Mouse (Mus musculus): ENCODE measurements around the gene Oxnad1. TPM values are rescaled to one million over a fixed set of nuclear protein-coding genes. Genes with fewer than 3 reads are reported as not detected.
A peak's percentile ranks its signal among the peaks of the same experiment; 100 is the strongest.

Oxnad1 gene
- polyA plus RNA-seq (2016; fragmentation: Nextera tagmentation; extraction: Ambion mirVana): 13.9 and 16.0 TPM in 2 replicates

DNA sequence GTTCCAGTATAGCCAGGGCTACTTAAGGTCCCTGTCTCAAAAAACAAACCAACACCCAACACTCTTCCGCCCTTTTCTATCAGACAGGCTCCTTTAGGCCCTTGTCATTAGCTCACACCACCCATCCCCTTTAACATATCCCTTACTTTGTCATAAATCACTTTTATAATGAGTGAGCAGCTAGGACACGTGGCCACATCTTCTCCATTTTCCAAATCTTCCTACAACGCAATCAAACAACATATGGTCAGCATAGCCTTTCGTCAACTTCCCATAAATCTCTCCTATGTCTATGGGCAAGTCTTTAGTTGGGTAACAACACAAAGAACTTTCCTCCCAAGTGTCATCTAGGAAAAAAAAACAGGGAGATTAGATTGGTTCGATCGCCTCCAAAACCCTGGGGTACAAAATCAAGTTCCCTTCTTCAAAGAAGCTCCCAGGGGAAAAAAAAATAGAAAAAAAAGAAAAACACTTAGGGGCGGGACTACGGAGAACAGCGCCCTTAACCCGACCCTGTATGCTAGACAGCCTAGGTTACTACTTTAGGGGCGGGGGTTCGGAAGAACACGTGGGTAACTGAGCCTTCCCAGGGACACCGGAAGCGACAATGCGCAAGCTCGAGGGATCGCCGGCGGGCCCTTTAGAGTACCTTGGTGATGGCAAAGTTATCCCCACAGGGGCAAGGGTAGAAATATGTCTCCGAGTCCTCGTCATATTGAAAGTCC lies at the start of gene Oxnad1:
Oxnad1 (plus strand) TSS at position 614 of the 725 bp plus-strand sequence.
- H3K27me3 ChIP-seq: no peaks in the 10 kb centered on the region
- 4% methylated on average over 22 of the region's 22 CpGs for WGBS
- H3K4me2 ChIP-seq (replicated peaks): peak within 1 kb of the TSS; percentile 55
- peak within 1 kb of the TSS; percentile 44 for H3K9ac ChIP-seq
- H3K36me3 ChIP-seq: peaks cover 22% of the 10 kb centered on the region
- ATAC-seq (ENCODE audit: insufficient number of reproducible peaks, insufficient read depth, low FRiP score, low TSS enrichment): peak; percentile 94
- H3K27ac ChIP-seq: peak within 1 kb of the TSS; percentile 83
- H3K4me1 ChIP-seq: peaks cover 9% of the 10 kb centered on the region; the same call in 1 of the 2 replicates
- H3K9me3 ChIP-seq: no peaks in the 10 kb centered on the region
- H3K4me3 ChIP-seq: peak within 1 kb of the TSS; percentile 63

- Histone ChIP-seq H3K9me3 (no peaks in the 10 kb centered on the region), H3K9ac (no peak overlapping the region), H3K4me2 (replicated peaks) (no peak overlapping the region), H3K4me3 (no peak overlapping the region), H3K27me3 (no peaks in the 10 kb centered on the region), H3K4me1 (no peaks in the 10 kb centered on the region), H3K27ac (no peak overlapping the region), H3K36me3 (no peaks in the 10 kb centered on the region)
- ATAC-seq (ENCODE audit: insufficient number of reproducible peaks, insufficient read depth, low FRiP score, low TSS enrichment): no peak
- 84% methylated on average over 5 of the region's 5 CpGs for WGBS
These were observed 48.7 kb upstream of the Oxnad1 start for GRCm38 (mm10) chr14:32036482-32036881.

- Histone ChIP-seq H3K9ac (no peak overlapping the region), H3K4me3 (no peak overlapping the region), H3K36me3 (no peaks in the 10 kb centered on the region), H3K27ac (no peak overlapping the region), H3K27me3 (no peaks in the 10 kb centered on the region), H3K4me2 (replicated peaks) (no peak overlapping the region), H3K9me3 (no peaks in the 10 kb centered on the region), H3K4me1 (no peaks in the 10 kb centered on the region)
- 85% methylated on average over 8 of the region's 8 CpGs for WGBS
- no peak for ATAC-seq (ENCODE audit: insufficient number of reproducible peaks, insufficient read depth, low FRiP score, low TSS enrichment)
These were observed 47.4 kb upstream of the Oxnad1 start for GRCm38 (mm10) chr14:32037661-32038252.

DNA sequence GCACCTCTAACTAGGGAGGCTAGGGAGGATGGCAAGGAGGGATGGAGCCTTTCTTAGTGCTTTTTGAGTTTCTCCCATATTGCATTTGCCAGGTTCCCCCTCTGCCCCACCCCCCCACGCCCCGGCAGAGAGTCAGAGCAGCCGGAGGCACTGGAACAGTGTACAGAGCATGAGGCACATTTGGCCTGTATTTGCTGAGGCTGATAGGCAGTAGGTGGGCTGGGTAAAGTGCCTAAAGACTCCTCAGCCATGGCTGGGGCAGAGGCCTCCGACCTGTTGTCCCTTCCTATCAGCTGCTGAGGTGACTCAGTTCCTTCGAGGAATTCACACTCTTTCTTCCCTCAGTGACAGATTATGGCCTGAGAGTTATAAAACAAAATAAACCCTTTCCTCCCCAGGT lies 43.1 kb upstream of the Oxnad1 start:
- no peaks in the 10 kb centered on the region for H3K36me3 ChIP-seq
- no peak overlapping the region for H3K27ac ChIP-seq
- no peaks in the 10 kb centered on the region for H3K27me3 ChIP-seq
- no peak overlapping the region for H3K9ac ChIP-seq
- ATAC-seq (ENCODE audit: insufficient number of reproducible peaks, insufficient read depth, low FRiP score, low TSS enrichment): no peak
- no peaks in the 10 kb centered on the region for H3K9me3 ChIP-seq
- H3K4me2 ChIP-seq (replicated peaks): no peak overlapping the region
- H3K4me3 ChIP-seq: no peak overlapping the region
- WGBS: 62% methylated on average over 5 of the region's 5 CpGs
- H3K4me1 ChIP-seq: no peaks in the 10 kb centered on the region

GRCm38 (mm10) chr14:32046357-32046756 lies 38.8 kb upstream of the Oxnad1 start:
- Histone ChIP-seq H3K4me1 (no peaks in the 10 kb centered on the region), H3K36me3 (no peaks in the 10 kb centered on the region), H3K27me3 (no peaks in the 10 kb centered on the region), H3K9ac (no peak overlapping the region), H3K4me3 (no peak overlapping the region), H3K27ac (no peak overlapping the region), H3K9me3 (no peaks in the 10 kb centered on the region), H3K4me2 (replicated peaks) (no peak overlapping the region)
- ATAC-seq (ENCODE audit: insufficient number of reproducible peaks, insufficient read depth, low FRiP score, low TSS enrichment): no peak
- 75% methylated on average over 8 of the region's 8 CpGs for WGBS

- Histone ChIP-seq H3K9me3 (no peaks in the 10 kb centered on the region), H3K9ac (no peak overlapping the region), H3K36me3 (no peaks in the 10 kb centered on the region), H3K27me3 (no peaks in the 10 kb centered on the region), H3K4me3 (no peak overlapping the region), H3K27ac (no peak overlapping the region), H3K4me1 (peaks cover 8% of the 10 kb centered on the region; the same call in 1 of the 2 replicates), H3K4me2 (replicated peaks) (no peak overlapping the region)
- ATAC-seq (ENCODE audit: insufficient number of reproducible peaks, insufficient read depth, low FRiP score, low TSS enrichment): no peak
- WGBS: 86% methylated on average over 6 of the region's 6 CpGs
These were observed 35.0 kb upstream of the Oxnad1 start for GRCm38 (mm10) chr14:32050171-32050570.

DNA sequence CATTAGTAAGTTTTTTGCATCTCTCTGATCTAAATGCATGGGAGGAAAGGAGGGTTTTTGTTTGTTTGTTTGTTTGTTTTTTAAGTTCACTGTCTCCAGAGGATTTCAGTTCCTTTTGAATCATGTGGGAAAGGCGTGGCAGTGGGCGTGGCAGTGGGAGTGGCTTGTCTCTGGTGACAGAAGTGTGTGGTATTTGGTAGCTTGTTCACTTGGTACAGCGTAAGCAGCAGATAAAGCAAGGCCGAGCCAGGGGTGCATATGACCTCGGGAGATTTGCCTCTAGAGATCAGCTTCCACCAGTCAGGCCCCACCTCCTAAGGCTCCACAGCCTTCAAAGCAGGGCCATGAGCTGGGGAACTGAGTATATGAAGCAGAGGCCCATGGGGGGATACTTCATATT lies 31.3 kb upstream of the Oxnad1 start:
- H3K4me2 ChIP-seq (replicated peaks): no peak overlapping the region
- ATAC-seq (ENCODE audit: insufficient number of reproducible peaks, insufficient read depth, low FRiP score, low TSS enrichment): no peak
- no peaks in the 10 kb centered on the region for H3K9me3 ChIP-seq
- peaks cover 12% of the 10 kb centered on the region; the same call in 1 of the 2 replicates for H3K4me1 ChIP-seq
- no peak overlapping the region for H3K4me3 ChIP-seq
- H3K27me3 ChIP-seq: no peaks in the 10 kb centered on the region
- no peak overlapping the region for H3K27ac ChIP-seq
- WGBS: 70% methylated on average over 5 of the region's 5 CpGs
- H3K9ac ChIP-seq: no peak overlapping the region
- H3K36me3 ChIP-seq: no peaks in the 10 kb centered on the region

DNA sequence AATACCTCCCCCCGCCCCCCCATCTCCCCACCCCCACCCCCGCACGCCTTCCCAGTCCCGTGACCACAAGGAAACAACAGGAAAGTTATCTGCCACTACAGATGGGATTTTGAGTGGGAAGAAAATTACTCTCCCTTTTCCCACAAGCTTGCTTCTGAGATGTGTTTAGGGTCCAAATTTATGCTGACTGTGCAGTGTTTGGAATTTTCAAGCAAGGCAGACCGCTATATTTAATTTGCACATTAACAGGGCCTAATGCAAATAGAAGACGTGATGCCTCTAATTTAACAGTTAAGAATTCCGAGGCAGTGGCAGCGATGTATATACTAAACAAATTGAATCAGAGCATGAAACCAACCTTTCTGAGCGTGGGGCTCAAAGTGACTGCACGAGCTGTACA lies 30.4 kb upstream of the Oxnad1 start:
- ATAC-seq (ENCODE audit: insufficient number of reproducible peaks, insufficient read depth, low FRiP score, low TSS enrichment): no peak
- Histone ChIP-seq H3K4me3 (no peak overlapping the region), H3K27ac (no peak overlapping the region), H3K9ac (0 out of 2 replicates have a peak overlapping the region, but pooled peaks have one; percentile 24), H3K4me2 (replicated peaks) (no peak overlapping the region), H3K4me1 (peaks cover 12% of the 10 kb centered on the region; the same call in 1 of the 2 replicates), H3K27me3 (no peaks in the 10 kb centered on the region), H3K36me3 (no peaks in the 10 kb centered on the region), H3K9me3 (no peaks in the 10 kb centered on the region)
- 45% methylated on average over 10 of the region's 10 CpGs for WGBS

GRCm38 (mm10) chr14:32055781-32056180 lies 29.4 kb upstream of the Oxnad1 start:
- WGBS: 60% methylated on average over 8 of the region's 8 CpGs
- no peak overlapping the region for H3K27ac ChIP-seq
- H3K36me3 ChIP-seq: no peaks in the 10 kb centered on the region
- no peaks in the 10 kb centered on the region for H3K27me3 ChIP-seq
- H3K4me3 ChIP-seq: no peak overlapping the region
- peaks cover 12% of the 10 kb centered on the region; the same call in 1 of the 2 replicates for H3K4me1 ChIP-seq
- H3K9ac ChIP-seq: peak overlapping the region; percentile 2; the same call in 1 of the 2 replicates
- no peak overlapping the region for H3K4me2 ChIP-seq (replicated peaks)
- no peaks in the 10 kb centered on the region for H3K9me3 ChIP-seq
- ATAC-seq (ENCODE audit: insufficient number of reproducible peaks, insufficient read depth, low FRiP score, low TSS enrichment): no peak

GRCm38 (mm10) chr14:32056675-32057074 lies 28.5 kb upstream of the Oxnad1 start:
- H3K27ac ChIP-seq: no peak overlapping the region
- 91% methylated on average over 2 of the region's 2 CpGs for WGBS
- H3K4me3 ChIP-seq: no peak overlapping the region
- H3K9ac ChIP-seq: no peak overlapping the region
- H3K4me1 ChIP-seq: peaks cover 12% of the 10 kb centered on the region; the same call in 1 of the 2 replicates
- no peak for ATAC-seq (ENCODE audit: insufficient number of reproducible peaks, insufficient read depth, low FRiP score, low TSS enrichment)
- no peaks in the 10 kb centered on the region for H3K9me3 ChIP-seq
- no peak overlapping the region for H3K4me2 ChIP-seq (replicated peaks)
- H3K27me3 ChIP-seq: no peaks in the 10 kb centered on the region
- H3K36me3 ChIP-seq: no peaks in the 10 kb centered on the region

- H3K36me3 ChIP-seq: no peaks in the 10 kb centered on the region
- H3K9ac ChIP-seq: no peak overlapping the region
- H3K9me3 ChIP-seq: no peaks in the 10 kb centered on the region
- WGBS: 82% methylated on average over 4 of the region's 4 CpGs
- H3K4me2 ChIP-seq (replicated peaks): no peak overlapping the region
- H3K27me3 ChIP-seq: no peaks in the 10 kb centered on the region
- ATAC-seq (ENCODE audit: insufficient number of reproducible peaks, insufficient read depth, low FRiP score, low TSS enrichment): no peak
- peaks cover 12% of the 10 kb centered on the region; the same call in 1 of the 2 replicates for H3K4me1 ChIP-seq
- no peak overlapping the region for H3K27ac ChIP-seq
- no peak overlapping the region for H3K4me3 ChIP-seq
These were observed 27.5 kb upstream of the Oxnad1 start for GRCm38 (mm10) chr14:32057664-32058063.

DNA sequence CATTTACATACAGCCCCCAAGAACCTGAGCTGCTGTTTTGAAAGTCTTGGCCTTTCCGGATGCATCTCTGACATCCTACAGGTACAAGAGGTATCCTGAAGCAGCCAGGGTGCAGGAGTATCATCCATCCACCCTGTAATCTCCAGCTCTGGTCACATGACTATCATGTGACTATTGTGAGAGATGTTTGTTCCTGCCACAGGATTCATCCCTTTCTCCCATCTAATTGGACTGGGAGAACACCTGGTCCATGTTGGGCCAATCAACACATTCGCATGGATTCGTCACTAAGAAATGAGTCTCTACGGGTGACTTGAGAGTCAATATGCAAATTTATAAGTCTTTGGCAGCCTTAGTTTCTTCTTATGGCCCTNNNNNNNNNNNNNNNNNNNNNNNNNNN lies 23.8 kb upstream of the Oxnad1 start:
- Histone ChIP-seq H3K27ac (no peak overlapping the region), H3K9ac (no peak overlapping the region), H3K27me3 (no peaks in the 10 kb centered on the region), H3K4me1 (no peaks in the 10 kb centered on the region), H3K9me3 (peaks cover 13% of the 10 kb centered on the region; the same call in 1 of the 2 replicates), H3K4me3 (no peak overlapping the region), H3K4me2 (replicated peaks) (no peak overlapping the region), H3K36me3 (no peaks in the 10 kb centered on the region)
- ATAC-seq (ENCODE audit: insufficient number of reproducible peaks, insufficient read depth, low FRiP score, low TSS enrichment): no peak
- 88% methylated on average over 4 of the region's 4 CpGs for WGBS
